Mouse (Mus musculus) common myeloid progenitor, adult 5-6 weeks (primary cell): Measurements from ENCODE around the gene Taok1. TPM values are rescaled to one million over a fixed set of nuclear protein-coding genes. Genes with fewer than 3 reads are reported as not detected.
"Not testable (repeated sequence)": the region's sequence is repeated elsewhere in the genome, so short reads cannot be mapped to it uniquely, and the experiment has no call there.

Experiments
- ATAC-seq: replicated peaks from 2 replicates; pipeline ENCODE4 v1.8.0; 2016; ENCODE audit warnings: low read depth, mild to moderate bottlenecking, moderate TSS enrichment, inconsistent platforms; ENCODE audit not compliant: poor library complexity, severe bottlenecking
- total RNA-seq: library from RNA; stranded (forward); fragments of 200-1000, 187-1606 nt; gene quantifications from 2 replicates; pipeline ENCODE4 v1.2.3, GENCODE M21; 2017

The Taok1 gene
- 42.3 and 49.5 TPM in 2 replicates for total RNA-seq

- peak; percentile 96 for ATAC-seq
Measured at GRCm38 (mm10) chr11:77607538-77608455, at the start of gene Taok1. TSS of gene Taok1 (minus strand) at chr11:77607815.

DNA sequence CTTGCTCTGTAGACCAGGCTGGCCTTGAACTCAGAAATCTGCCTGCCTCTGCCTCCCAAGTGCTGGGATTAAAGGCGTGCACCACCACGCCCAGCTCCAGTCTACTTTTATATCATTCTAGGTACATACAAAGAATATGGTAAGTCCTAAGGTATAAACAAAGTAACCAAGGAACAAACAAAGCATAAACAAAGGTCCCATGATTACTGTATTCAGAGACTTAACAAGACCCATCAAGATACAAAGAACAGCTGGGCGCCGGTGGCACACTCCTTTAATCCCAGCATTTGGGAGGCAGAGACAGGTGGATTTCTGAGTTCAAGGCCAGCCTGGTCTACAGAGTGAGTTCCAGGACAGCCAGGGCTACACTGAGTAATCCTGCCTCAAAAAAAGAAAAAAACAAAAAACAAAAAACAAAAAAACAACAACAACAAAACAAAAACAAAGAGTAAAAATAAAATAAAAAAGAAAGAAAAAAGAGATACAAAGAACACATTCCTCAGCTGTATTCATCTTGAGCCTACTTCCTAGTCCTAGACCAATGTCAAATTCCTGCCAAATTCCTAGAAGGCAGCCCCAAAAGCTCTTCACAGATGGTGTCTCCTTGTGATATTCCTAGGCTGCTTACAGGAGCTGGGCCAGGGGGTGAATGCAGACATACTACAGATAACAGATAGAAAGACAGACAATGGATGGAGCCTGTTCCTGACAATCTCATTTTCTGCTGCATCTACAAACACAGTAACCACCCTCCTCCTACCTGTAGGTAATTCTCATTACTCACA, 46.0 kb upstream of the Taok1 start:
- not testable (repeated sequence) for ATAC-seq

DNA sequence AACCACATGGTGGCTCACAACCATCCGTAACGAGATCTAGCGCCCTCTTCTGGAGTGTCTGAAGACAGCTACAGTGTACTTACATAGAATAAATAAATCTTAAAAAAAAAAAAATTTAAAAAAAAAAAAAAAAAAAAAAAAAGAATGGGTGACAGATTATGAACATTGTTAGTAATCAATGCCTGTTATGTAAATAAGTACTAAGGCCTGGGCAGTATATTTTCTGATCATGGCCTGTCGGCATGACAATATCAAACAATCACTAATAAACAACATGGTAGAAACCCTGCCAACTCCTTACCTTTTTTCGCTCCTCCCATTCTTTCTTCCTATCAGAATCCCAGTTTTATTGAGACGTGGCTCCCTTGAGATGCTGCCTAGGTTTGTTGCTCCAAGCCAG, 44.9 kb upstream of the Taok1 start:
- ATAC-seq = no peak

DNA sequence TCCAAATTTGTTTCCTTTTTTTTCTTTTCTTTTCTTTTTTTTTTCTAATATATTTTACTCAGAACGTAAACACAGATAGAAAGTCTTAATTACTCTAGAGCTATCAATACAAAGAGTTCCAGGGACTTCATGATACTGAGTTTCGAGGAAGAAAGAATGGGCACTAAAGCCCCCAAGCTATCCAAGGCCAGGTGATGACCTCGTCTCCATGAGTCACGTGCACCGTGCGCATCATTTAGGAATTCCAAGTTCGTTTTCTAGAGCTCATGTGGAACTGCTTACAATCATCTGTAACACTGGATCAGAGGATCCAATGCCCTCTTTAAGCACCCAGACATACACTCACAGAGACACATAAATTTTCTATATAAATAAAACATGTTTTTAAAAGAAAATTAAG, 41.3 kb upstream of the Taok1 start:
- no peak for ATAC-seq

GRCm38 (mm10) chr11:77645481-77645880, 37.9 kb upstream of the Taok1 start:
- ATAC-seq = no peak

- no peak for ATAC-seq
Measured at GRCm38 (mm10) chr11:77641390-77641789, 33.8 kb upstream of the Taok1 start.

GRCm38 (mm10) chr11:77630257-77630670, 22.6 kb upstream of the Taok1 start:
- ATAC-seq = peak; percentile 89

DNA sequence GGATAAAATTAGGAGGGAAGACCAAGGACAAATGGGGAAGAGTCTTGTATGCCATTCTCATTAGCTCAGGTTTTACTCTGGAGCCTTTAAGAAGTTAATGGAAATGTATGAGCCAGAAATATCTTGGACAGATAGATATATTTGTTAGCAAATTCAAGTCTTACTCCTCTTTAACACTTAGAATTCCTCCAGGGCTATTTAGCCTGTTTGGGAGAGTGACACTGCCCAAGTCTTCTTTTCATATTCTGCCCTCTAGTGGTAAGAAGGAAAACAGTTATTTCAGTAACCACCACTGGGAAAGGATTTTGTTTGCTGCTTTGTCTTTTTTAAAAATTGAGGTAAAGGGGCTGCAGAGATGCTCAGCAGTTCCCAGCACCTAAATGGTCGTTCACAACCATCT, 21.9 kb upstream of the Taok1 start:
- peak; percentile 62 for ATAC-seq

DNA sequence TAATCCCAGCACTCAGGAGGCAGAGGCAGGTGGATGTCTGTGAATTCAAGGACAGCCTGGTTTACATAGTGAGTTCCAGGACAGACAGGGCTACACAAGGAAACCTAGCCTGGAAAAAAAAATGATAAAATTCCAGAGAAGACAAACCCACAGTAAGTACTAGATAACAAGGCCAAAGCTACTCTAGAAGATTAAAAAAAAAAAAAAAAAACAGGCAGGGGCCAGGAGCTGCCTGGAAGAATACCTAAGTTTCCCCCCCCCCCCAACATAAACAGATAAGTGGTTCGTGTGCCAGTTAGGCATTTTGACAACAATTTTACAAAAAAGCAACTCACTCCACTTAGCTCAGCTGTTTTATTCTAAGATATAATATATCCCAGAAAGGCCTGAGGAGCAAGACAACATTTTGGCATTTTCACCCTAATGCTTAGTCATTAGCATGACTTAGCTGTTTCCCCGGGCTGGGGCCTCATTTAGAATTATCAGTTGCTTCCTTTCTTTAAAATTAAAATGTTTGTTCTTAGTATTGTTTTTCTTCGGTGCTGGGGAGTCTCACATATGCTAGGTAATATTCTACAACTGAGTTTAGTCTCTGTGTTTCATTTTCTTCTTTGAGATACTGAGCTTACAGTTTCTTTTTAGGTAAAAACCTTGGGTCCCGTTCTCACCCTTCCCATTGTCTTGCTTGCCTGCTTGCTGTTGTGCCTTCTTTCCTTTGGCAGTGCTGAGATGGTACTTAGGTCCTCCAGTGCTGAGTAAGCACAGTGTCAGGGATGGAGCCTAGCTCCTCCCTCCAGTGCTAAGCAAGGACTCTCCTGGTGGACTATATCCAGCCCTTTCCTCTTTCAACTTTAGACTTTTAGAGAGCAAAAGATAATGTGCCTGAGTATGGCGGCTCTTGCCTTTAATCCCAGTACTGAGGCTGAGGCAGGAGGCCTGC, 19.3 kb upstream of the Taok1 start:
- no peak for ATAC-seq

DNA sequence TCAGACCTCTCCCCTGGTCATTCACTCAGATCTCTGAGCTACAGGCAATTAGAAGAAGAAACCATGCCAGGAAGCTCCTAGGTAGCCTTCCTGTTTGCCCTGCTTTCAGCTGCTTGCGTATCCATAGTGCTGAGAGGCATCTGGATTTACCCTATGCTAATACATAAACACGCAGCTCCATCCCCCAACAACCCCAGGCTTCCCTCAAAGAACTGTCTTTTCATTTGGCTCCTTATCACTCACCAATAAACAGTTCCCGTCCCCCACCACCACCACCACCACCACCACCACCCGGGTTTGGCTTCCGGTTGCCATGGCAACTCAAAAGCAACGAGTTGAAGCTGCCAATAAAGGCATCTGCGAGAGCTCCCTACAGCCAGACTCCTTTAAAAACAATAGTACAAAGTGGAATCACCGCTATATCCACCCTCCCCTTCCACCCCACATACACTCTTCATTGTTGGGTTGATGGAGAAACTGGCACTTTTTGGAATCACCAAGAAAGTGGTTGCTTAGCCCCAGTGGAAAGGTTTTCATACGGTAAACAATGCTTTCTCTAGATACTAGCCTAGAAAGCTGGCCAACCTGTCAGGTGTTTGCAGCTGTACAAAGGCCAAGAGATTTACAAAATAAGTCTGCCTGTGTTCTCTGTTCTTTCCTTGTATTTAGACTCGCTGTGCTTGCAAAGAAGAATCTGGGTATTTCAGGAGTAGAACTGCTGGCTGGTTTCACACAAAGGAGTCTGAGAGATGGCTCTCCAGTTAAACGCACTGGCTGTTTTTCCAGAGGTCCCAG, 17.6 kb upstream of the Taok1 start:
- peak; percentile 60 for ATAC-seq

DNA sequence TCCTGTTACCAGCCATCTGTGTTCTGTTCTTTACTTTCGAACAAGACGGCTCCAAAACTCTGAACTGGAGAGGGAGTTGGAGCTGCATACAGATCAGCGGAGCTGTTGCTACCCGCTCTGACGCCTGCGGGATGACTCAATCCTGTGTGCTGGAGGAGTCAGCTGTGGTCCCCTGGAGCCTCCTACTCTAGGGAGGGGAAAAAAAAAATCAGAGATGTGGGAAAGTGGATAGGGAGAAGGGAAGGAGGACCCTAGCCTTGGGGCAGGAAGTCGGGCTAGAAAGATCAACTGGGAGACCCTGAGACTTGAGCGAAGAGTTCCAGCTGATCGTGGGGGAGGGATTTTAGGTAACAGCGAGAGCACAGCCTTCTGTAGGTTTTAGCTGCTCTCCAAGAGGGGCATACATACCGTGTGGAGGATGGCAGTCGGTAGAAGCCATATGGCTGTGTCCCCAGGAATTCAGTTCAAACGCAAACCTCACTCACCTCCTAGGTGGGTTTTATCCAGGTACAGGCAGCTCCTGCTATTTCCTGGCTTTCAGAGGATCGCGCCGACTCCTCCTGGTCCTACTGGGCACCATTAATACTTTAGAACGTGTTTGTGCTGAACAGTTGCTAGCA, 16.9 kb upstream of the Taok1 start:
- ATAC-seq = 0 out of 2 replicates have a peak, but pooled peaks have one; percentile 30

DNA sequence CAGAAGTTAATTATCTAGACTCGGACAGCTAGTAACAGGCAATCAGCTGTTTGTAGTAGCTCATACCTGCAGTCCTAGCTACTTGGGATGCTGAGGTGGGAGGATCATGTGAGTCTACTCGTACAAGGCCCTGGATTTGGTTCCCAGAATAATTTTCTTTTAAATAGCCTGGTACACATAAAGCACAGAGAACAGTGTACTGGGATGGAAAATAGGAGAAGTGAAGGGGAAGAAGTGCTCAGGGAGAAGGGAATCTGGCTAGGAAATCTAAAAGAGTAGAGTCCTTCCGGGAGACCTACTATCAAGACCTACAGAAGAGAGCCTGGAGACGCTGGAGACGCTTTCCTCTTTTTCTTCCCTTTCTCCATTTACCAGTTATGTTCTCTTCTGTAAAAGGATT, 16.4 kb upstream of the Taok1 start:
- ATAC-seq = no peak

DNA sequence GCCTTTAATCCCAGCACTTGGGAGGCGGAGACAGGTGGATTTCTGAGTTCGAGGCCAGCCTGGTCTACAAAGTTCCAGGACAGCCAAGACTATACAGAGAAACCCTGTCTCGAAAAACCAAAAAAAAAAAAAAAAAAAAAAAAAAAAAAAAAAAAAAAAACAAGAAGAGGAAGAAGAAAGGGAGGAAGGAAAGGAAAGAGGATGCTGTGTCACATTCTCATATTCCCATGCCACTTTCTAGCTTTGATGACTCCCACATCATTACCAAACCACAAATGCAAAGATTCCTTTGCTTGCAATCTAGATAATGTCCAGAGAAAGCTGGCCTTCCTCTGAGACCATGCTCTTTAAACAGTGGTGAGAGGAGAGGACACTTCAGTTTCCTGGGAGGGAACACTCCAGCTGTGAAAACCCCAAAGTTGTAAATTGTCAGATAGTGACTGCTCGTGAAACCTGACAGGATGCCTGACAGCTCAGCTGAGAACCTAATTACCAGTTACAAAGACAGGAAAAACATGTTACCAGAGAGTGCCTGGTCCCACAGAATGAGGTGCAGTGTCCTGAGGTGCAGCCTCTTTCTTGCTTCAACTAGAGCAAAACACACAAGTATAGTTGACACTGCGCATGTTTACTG, 14.4 kb upstream of the Taok1 start:
- ATAC-seq = peak; percentile 45

- ATAC-seq = no peak
Measured at GRCm38 (mm10) chr11:77615084-77615624, 7.5 kb upstream of the Taok1 start.

DNA sequence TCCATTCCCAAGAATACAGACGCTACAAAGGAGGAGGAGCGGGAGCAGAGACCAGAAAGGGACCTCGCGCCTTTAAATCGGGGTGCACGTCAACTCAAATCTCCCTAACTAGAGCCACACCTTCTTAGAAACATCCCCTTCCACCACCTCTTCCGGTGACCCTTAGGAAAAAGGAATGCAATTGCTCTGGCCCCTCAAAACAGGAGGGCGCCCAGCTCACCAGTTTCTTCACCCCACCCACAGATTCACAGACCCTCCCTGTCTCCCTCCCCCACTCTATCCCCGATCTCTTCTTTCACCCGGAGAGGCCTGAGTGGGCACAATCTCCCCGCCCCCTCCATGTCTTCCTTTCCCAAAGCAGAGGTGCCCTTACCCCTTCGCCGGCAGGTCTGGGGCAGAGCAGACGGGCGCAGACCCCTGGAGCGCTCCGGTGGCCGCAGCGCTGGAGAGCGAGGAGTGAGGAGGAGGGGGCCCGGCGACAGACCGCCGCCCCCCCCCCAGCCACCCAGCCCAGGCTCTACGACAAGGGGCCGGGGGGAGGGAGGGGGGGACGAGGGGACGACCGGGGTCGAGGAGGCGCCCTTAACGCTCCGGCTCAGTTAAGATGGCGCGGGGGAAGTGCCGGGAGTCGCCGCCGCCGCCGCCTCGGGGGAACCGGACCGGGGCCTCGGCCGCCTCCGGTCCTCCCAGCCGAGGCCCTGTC, 629 bp downstream of the Taok1 start:
- ATAC-seq = peak; percentile 45

DNA sequence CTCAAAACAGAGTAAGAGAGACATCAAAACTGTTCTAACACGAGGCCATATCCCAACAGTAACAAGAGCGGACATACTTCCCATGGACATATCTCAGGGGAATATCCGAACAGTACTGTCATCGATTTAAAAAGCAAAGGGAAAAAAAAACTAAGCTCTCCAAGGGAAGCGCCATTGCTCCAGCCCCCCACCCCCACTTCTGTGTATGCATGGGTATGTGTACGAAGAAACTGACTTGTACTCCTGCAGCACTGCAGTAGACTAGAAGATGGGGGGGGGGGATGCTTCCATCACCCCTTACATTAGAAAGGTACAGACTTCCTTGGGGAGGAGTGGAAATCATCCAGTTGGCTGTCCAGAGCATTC, 1.2 kb downstream of the Taok1 start:
- no peak for ATAC-seq

DNA sequence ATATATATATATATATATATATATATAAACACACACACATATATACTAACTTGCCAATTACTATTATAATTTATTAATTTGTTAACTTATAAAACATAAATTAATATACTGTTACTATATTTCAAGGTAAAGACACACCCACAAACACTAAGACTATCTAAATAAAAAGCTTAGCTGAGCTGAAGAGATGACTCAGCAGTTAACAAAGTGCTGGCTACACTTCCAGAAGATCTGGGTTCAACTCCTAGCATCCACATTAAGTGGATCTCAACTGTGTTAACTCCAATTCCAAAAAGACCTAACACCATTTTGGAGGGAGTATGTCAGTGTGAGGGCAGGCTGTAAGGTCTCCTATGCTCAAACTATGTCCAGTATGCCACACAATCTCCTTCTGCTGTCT, 10.3 kb downstream of the Taok1 start:
- no peak for ATAC-seq
